Mouse (Mus musculus) lung, postnatal 0 days (tissue): ENCODE measurements around the gene Klrc3.
"Not testable (repeated sequence)": the region's sequence is repeated elsewhere in the genome, so short reads cannot be mapped to it uniquely, and the experiment has no call there.

Experiments
- CTCF ChIP-seq: IDR thresholded peaks from 2 replicates; pipeline ENCODE4 v1.5.1; 2016; ENCODE audit warnings: antibody characterized with exemption, mild to moderate bottlenecking
- EP300 ChIP-seq: IDR thresholded peaks from 2 replicates; pipeline ENCODE4 v1.6.1; 2016; ENCODE audit warnings: antibody characterized with exemption, mild to moderate bottlenecking, control low read depth

DNA sequence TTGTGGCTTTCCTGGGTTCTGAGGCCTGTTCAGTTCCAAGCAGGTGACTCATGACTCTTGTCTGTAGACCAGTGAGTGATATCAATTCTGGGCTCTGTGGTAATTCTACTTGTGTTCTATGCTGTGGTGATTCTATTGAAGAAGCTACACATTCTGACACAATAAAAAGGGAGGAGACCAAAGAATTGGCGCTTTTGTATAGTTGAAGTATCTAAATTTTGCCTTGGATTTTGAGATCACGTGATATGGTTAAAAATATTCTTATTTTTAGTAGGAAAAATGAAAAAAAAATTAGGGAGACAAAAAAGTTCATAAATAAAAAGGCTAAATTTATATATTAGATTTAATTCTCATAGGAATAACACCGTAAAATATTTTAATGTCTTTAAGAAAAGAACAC is at the start of gene Klrc3:
- not testable (repeated sequence) for TF ChIP-seq CTCF, EP300
